Mouse (Mus musculus) embryonic fibroblast, embryonic 13.5 days (primary cell): ENCODE results near the gene Gm17387.

Source experiments
- CTCF ChIP-seq: IDR thresholded peaks from 2 replicates; pipeline ENCODE4 v1.5.1; 2011; ENCODE audit warnings: mild to moderate bottlenecking, control low read depth, low read length, moderate library complexity, borderline replicate concordance; ENCODE audit not compliant: insufficient read depth
- POLR2A ChIP-seq: IDR thresholded peaks from 2 replicates; pipeline ENCODE4 v1.6.1; 2011; ENCODE audit warnings: low read depth, mild to moderate bottlenecking, control low read depth, low read length, moderate library complexity

DNA sequence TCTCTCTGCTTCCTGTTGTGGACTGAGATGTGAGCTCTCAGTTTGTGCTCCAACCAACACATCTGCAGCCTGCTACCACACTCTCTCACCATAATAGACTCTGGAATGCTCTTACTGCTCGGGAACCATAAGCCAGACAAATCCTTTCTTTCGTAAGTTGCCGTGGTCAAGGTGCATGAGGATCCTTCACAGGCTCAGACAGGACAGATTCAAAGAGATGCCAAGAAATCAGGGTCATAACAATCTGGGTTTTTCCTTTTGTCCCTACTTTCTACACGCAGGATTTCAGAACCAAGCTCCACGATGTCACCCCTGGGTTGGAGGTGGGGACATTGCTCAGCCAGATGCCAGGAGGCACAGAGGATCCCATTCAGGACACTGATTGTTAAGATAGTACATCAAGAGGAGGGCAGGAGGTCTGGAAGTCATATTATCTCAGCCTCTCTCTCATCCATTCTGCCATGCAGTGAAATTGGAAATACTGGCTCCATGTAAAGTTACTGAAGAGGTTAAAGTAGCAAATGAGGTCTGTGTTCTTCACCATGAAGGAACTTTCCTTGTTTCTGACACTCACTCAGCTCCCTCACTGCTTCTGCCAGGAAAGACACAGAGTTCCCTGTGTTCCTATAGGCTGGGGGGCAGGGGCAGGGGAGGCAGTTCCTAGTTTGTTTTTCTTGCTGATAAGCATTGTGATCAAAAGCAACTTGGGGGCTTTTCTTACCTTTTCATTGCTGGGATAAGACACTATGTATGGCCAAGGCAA is 25.5 kb upstream of the Gm17387 start:
- TF ChIP-seq CTCF, result no peak
- TF ChIP-seq POLR2A, result no peak
